Mouse (Mus musculus): ENCODE results near the gene Siva1. TPM values are rescaled to one million over a fixed set of nuclear protein-coding genes. Genes with fewer than 3 reads are reported as not detected.

Gene Siva1
- total RNA-seq, 1 experiment: 301 TPM

DNA sequence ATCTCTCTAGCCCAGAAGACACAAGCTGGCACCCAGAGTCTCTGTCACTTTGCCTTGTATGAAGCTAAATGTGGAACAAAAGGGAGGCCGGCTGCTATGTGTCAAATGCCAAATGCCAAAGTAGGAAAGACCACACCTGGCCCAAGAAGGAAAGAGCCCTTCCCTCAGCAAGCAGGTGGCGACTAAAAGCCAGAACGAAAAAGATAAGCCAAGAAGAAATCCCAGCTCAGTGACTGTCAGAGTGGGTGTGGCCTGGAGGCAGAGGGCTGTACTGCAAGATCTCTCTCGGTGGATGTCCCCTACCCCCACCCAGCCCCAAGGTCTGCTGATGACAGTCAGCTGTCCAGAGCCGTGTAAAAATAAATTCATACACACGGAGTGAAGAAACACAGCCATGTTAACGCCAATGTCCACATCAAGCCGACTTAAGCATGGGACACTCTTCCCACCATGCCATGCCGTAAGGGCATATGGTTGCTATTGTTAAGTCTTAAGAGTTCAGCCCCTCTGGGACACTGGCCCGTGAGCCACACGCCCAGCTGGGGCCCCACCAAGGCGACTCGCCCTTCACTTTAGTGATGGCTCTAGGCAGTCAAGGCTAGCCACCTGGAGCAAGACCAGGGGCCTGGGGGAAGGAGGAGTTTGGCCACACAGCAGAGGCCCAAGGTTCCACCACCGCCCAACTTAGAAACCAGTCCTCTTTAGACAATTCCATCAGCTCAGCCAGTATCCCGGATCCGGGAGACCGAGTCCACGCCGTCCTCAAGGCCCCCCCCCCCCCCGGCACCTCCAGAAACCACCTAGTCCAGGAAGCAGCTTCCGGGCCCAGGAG lies 28.5 kb downstream of the Siva1 start:
- no peak for TF ChIP-seq HCFC1 (IDR thresholded peaks at IDR 0.05; ENCODE audit: borderline replicate concordance, insufficient read depth, low read length)
- TF ChIP-seq CHD2 (IDR thresholded peaks at IDR 0.05; ENCODE audit: low read depth, low read length): no peak
- no peak for TF ChIP-seq ZC3H11A (IDR thresholded peaks at IDR 0.05; ENCODE audit: borderline replicate concordance, low read depth, low read length)
- TF ChIP-seq MAFK (IDR thresholded peaks at IDR 0.05; ENCODE audit: insufficient read depth, low read depth, low read length): no peak
- no peak for TF ChIP-seq ZNF384 (IDR thresholded peaks at IDR 0.05; ENCODE audit: low read depth, low read length)
- Histone ChIP-seq H3K27ac (ENCODE audit: insufficient read depth, low read depth, low read length, poor library complexity, severe bottlenecking) (no peak overlapping the region), H3K9me3 (ENCODE audit: control insufficient read depth, insufficient read depth, low read depth, low read length) (no peaks in the 10 kb centered on the region), H3K4me1 (ENCODE audit: control insufficient read depth in 2 of 2, insufficient read depth in 2 of 2, low read length in 2 of 2, poor library complexity in 1 of 2) (peaks cover 0 to 22% of the 10 kb centered on the region in 2 experiments; a peak in 2 of 4 replicates), H3K9ac (ENCODE audit: insufficient read depth, low read depth, low read length, poor library complexity, severe bottlenecking) (peak overlapping the region; percentile 76), H3K36me3 (ENCODE audit: control insufficient read depth, insufficient read depth, low read length, poor library complexity, severe bottlenecking) (peaks cover 19% of the 10 kb centered on the region; the same call in 1 of the 2 replicates), H3K4me3 (ENCODE audit: insufficient read depth in 1 of 2, low read depth in 1 of 2, low read length in 2 of 2, poor library complexity in 1 of 2, severe bottlenecking in 1 of 2) (peak overlapping the region; percentile 72 to 76)
- in situ Hi-C loops (cut with MboI; ENCODE audit: low sequenced_read_pairs in 2 of 2, unreplicated experiment in 2 of 2): no loop called here
- no peak for DNase-seq (ENCODE audit: low read depth, low spot score)

DNA sequence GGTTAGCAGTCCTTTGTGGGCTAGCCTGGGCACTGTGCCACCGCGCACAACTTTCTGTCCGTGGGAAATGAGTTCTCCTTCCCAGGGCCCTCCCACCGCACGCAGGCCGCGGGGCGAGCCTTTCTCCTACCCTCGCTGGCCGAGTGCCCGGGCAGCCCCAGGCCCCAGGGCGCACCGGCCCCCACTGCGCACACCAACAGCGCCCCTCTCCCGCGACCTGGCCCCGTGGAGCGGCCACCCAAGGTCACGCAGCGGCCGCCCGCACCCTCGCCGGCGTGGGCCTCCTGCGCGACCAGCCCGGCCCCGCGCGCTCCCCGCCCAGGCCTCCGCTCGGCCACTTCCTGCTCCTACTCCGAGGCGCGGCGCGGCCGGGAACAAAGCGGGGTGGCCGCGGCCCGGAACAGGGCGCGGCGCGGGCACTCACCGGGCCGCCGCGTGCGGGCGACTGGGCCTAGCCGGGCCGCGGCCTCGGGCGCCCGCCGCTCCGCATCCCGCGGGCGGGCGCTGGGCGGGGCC lies 29.2 kb downstream of the Siva1 start:
- H3K4me1 ChIP-seq (ENCODE audit: control insufficient read depth in 2 of 2, insufficient read depth in 2 of 2, low read length in 2 of 2, poor library complexity in 1 of 2): peaks cover 0 to 22% of the 10 kb centered on the region in 2 experiments; a peak in 2 of 4 replicates
- peak overlapping the region; percentile 72 to 76 for H3K4me3 ChIP-seq (ENCODE audit: insufficient read depth in 1 of 2, low read depth in 1 of 2, low read length in 2 of 2, poor library complexity in 1 of 2, severe bottlenecking in 1 of 2)
- H3K36me3 ChIP-seq (ENCODE audit: control insufficient read depth, insufficient read depth, low read length, poor library complexity, severe bottlenecking): peaks cover 13% of the 10 kb centered on the region; the same call in 1 of the 2 replicates
- H3K9me3 ChIP-seq (ENCODE audit: control insufficient read depth, insufficient read depth, low read depth, low read length): no peaks in the 10 kb centered on the region
- peak overlapping the region; percentile 76 for H3K9ac ChIP-seq (ENCODE audit: insufficient read depth, low read depth, low read length, poor library complexity, severe bottlenecking)
- no peak for TF ChIP-seq ZNF384 (IDR thresholded peaks at IDR 0.05; ENCODE audit: low read depth, low read length)
- no peak for TF ChIP-seq ZC3H11A (IDR thresholded peaks at IDR 0.05; ENCODE audit: borderline replicate concordance, low read depth, low read length)
- TF ChIP-seq HCFC1 (IDR thresholded peaks at IDR 0.05; ENCODE audit: borderline replicate concordance, insufficient read depth, low read length): no peak
- TF ChIP-seq CHD2 (IDR thresholded peaks at IDR 0.05; ENCODE audit: low read depth, low read length): no peak
- TF ChIP-seq MAFK (IDR thresholded peaks at IDR 0.05; ENCODE audit: insufficient read depth, low read depth, low read length): no peak
- no peak for DNase-seq (ENCODE audit: low read depth, low spot score)
- in situ Hi-C loops (cut with MboI; ENCODE audit: low sequenced_read_pairs in 2 of 2, unreplicated experiment in 2 of 2): no loop called here
- no peak overlapping the region for H3K27ac ChIP-seq (ENCODE audit: insufficient read depth, low read depth, low read length, poor library complexity, severe bottlenecking)

DNA sequence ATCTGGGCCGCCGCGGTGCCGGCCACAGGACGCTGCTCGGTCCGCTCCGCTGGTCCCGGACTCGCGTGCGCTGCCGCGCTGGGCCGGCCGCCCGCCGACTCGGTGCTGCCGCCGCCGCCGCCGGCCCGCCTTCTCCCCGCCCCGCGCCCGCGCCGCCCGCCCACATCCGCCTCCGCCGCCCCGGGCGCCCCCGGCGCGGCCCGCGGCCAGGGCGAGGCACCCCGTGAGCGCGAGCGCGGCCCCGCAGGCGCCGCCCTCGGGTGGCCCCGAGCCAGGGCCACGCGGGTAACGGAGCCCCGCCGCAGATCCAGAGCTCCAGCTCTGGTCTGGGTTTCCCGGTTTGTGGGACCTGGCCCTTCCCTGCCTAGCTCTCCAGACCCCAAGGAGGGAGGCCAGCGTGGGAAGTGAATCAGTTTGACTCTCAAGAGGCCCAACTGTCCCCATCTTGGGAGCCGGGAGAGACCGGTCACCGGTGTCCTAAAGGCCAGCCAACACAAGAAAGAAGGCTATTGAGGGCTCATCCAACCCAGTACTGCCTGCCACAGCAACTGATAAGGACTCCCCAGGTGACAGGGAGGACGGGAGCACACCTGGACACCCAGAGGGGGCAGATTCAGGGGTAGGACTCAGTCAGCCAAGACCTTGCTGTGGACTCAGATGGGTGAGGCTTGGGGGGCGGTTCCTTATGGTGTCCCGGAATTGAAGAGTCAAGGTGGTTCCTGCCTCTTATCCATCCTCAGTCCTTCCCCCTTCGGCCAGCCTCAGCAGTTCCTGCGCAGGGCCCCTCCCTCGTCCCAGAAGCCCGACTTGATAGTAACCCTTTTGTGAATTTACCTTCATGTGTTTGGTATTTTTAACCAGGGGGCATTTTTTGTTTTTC lies 29.9 kb downstream of the Siva1 start, which contains the start of gene Akt1:
Gene Akt1, minus strand, starts transcription at position 753 of the 880 bp plus-strand sequence.
- TF ChIP-seq HCFC1 (IDR thresholded peaks at IDR 0.05; ENCODE audit: borderline replicate concordance, insufficient read depth, low read length): no peak
- no peak for TF ChIP-seq ZNF384 (IDR thresholded peaks at IDR 0.05; ENCODE audit: low read depth, low read length)
- no peak for TF ChIP-seq CHD2 (IDR thresholded peaks at IDR 0.05; ENCODE audit: low read depth, low read length)
- TF ChIP-seq MAFK (IDR thresholded peaks at IDR 0.05; ENCODE audit: insufficient read depth, low read depth, low read length): no peak
- no peak for TF ChIP-seq ZC3H11A (IDR thresholded peaks at IDR 0.05; ENCODE audit: borderline replicate concordance, low read depth, low read length)
- in situ Hi-C loops (cut with MboI; ENCODE audit: low sequenced_read_pairs in 2 of 2, unreplicated experiment in 2 of 2): no loop called here
- peak within 1 kb of the TSS; percentile 73 to 76 for H3K4me3 ChIP-seq (ENCODE audit: insufficient read depth in 1 of 2, low read depth in 1 of 2, low read length in 2 of 2, poor library complexity in 1 of 2, severe bottlenecking in 1 of 2)
- DNase-seq (ENCODE audit: low read depth, low spot score): no peak
- H3K4me1 ChIP-seq (ENCODE audit: control insufficient read depth in 2 of 2, insufficient read depth in 2 of 2, low read length in 2 of 2, poor library complexity in 1 of 2): peaks cover 0 to 22% of the 10 kb centered on the region in 2 experiments; a peak in 2 of 4 replicates
- peaks cover 8% of the 10 kb centered on the region; the same call in 1 of the 2 replicates for H3K36me3 ChIP-seq (ENCODE audit: control insufficient read depth, insufficient read depth, low read length, poor library complexity, severe bottlenecking)
- no peaks in the 10 kb centered on the region for H3K9me3 ChIP-seq (ENCODE audit: control insufficient read depth, insufficient read depth, low read depth, low read length)
- H3K9ac ChIP-seq (ENCODE audit: insufficient read depth, low read depth, low read length, poor library complexity, severe bottlenecking): peak within 1 kb of the TSS; percentile 76
- no peak within 1 kb of the TSS for H3K27ac ChIP-seq (ENCODE audit: insufficient read depth, low read depth, low read length, poor library complexity, severe bottlenecking)
